Mouse (Mus musculus) CH12.LX (cell line): ENCODE measurements around the gene Fadd. TPM values are rescaled to one million over a fixed set of nuclear protein-coding genes. Genes with fewer than 3 reads are reported as not detected.

Experiments used
- DNase-seq: peaks from one replicate; pipeline ENCODE4 v3.0.0-alpha.2; 2013; ENCODE audit errors: extremely low read depth
- H3K27ac ChIP-seq: 2 replicates; pipeline ENCODE4 v1.5.1; 2012; ENCODE audit warnings: low read depth, mild to moderate bottlenecking, control low read depth, moderate library complexity; ENCODE audit not compliant: insufficient read depth
- H3K27me3 ChIP-seq: replicated peaks from 2 replicates; pipeline ENCODE3; 2012; ENCODE audit warnings: inconsistent platforms
- H3K36me3 ChIP-seq, 2 experiments: replicated peaks in 1 of 2; 2 replicates each; pipeline versions ENCODE3 to v1.6.1; 2012; ENCODE audit warnings: inconsistent platforms in 1 of 2, low read length in 1 of 2, mild to moderate bottlenecking in 1 of 2, mixed read lengths in 1 of 2, moderate library complexity in 1 of 2; ENCODE audit not compliant: control insufficient read depth in 1 of 2, insufficient read depth in 1 of 2
- H3K4me1 ChIP-seq, 2 experiments: 2 replicates each; pipeline ENCODE4 v1.6.1; 2012; ENCODE audit warnings: inconsistent platforms in 1 of 2, moderate library complexity in 1 of 2; ENCODE audit not compliant: insufficient read depth in 2 of 2, control insufficient read depth in 1 of 2
- H3K4me2 ChIP-seq: 2 replicates; pipeline ENCODE4 v1.6.1; 2012; ENCODE audit warnings: low read depth, mild to moderate bottlenecking, control low read depth; ENCODE audit not compliant: poor library complexity, insufficient read depth, severe bottlenecking
- H3K4me3 ChIP-seq, 3 experiments: fragments of 150-350 bp in 1 of 3; sonication (generic) in 1 of 3; replicated peaks in 1 of 3; 2 replicates each; pipeline versions ENCODE3 to v1.5.1; 2011 to 2012; ENCODE audit warnings: low read depth in 2 of 3, low read length in 2 of 3, mild to moderate bottlenecking in 2 of 3, moderate library complexity in 2 of 3, control low read depth in 1 of 3, improper control_type of control experiment in 1 of 3, inconsistent platforms in 1 of 3, mixed read lengths in 1 of 3; ENCODE audit not compliant: poor library complexity in 1 of 3
- H3K79me2 ChIP-seq: replicated peaks from 2 replicates; pipeline ENCODE4 v1.6.1; 2012; ENCODE audit warnings: mild to moderate bottlenecking, moderate library complexity; ENCODE audit not compliant: control insufficient read depth, poor library complexity, insufficient read depth, severe bottlenecking; ENCODE audit errors: extremely low read depth
- H3K9ac ChIP-seq: 2 replicates; pipeline ENCODE4 v1.6.1; 2012; ENCODE audit warnings: low read depth, mild to moderate bottlenecking, control low read depth, moderate library complexity; ENCODE audit not compliant: insufficient read depth
- H3K9me3 ChIP-seq: replicated peaks from 2 replicates; pipeline ENCODE3; 2012; ENCODE audit warnings: low read length, inconsistent platforms, mixed read lengths
- BHLHE40 ChIP-seq: IDR thresholded peaks from 2 replicates; pipeline ENCODE4 v1.6.1; 2011; ENCODE audit warnings: mild to moderate bottlenecking, low read depth, low read length, improper control_type of control experiment
- CHD2 ChIP-seq: IDR thresholded peaks from 2 replicates; pipeline ENCODE4 v1.6.1; 2011; ENCODE audit warnings: low read length, improper control_type of control experiment
- CTCF ChIP-seq, 2 experiments: IDR thresholded peaks in 1 of 2; conservative IDR thresholded peaks in 1 of 2; 2 replicates each; pipeline ENCODE4 v1.5.1; 2011 to 2012; ENCODE audit warnings: low read depth in 2 of 2, low read length in 2 of 2, improper control_type of control experiment in 1 of 2, inconsistent platforms in 1 of 2, mild to moderate bottlenecking in 1 of 2, moderate library complexity in 1 of 2
- ELF1 ChIP-seq: IDR thresholded peaks from 2 replicates; pipeline ENCODE4 v1.6.1; 2014; ENCODE audit warnings: low read depth, mild to moderate bottlenecking, inconsistent platforms, low read length, improper control_type of control experiment
- EP300 ChIP-seq: IDR thresholded peaks from 2 replicates; pipeline ENCODE4 v1.6.1; 2011; ENCODE audit warnings: low read length, improper control_type of control experiment
- GABPA ChIP-seq: IDR thresholded peaks from 2 replicates; pipeline ENCODE4 v1.6.1; 2012; ENCODE audit warnings: low read depth, low read length, improper control_type of control experiment, inconsistent platforms; ENCODE audit not compliant: insufficient replicate concordance
- IRF4 ChIP-seq: IDR thresholded peaks from 2 replicates; pipeline ENCODE4 v1.6.1; 2014; ENCODE audit warnings: low read depth, mild to moderate bottlenecking, inconsistent platforms, low read length, improper control_type of control experiment
- MAFK ChIP-seq: IDR thresholded peaks from 2 replicates; pipeline ENCODE4 v1.6.1; 2011; ENCODE audit warnings: low read length, improper control_type of control experiment; ENCODE audit not compliant: insufficient replicate concordance
- MAX ChIP-seq: IDR thresholded peaks from 2 replicates; pipeline ENCODE4 v1.6.1; 2011; ENCODE audit warnings: low read length, improper control_type of control experiment
- MEF2A ChIP-seq: IDR thresholded peaks from 2 replicates; pipeline ENCODE4 v1.6.1; 2014; ENCODE audit warnings: low read depth, mild to moderate bottlenecking, inconsistent platforms, low read length, improper control_type of control experiment, borderline replicate concordance
- MXI1 ChIP-seq: IDR thresholded peaks from 2 replicates; pipeline ENCODE4 v1.6.1; 2011; ENCODE audit warnings: mild to moderate bottlenecking, low read depth, low read length, improper control_type of control experiment
- NRF1 ChIP-seq: IDR thresholded peaks from 2 replicates; pipeline ENCODE4 v1.6.1; 2014; ENCODE audit warnings: low read depth, mild to moderate bottlenecking, inconsistent platforms, low read length, improper control_type of control experiment, moderate library complexity
- RAD21 ChIP-seq: IDR thresholded peaks from 2 replicates; pipeline ENCODE4 v1.6.1; 2011; ENCODE audit warnings: low read depth, mild to moderate bottlenecking, low read length, improper control_type of control experiment, moderate library complexity
- RCOR1 ChIP-seq: conservative IDR thresholded peaks from 2 replicates; pipeline ENCODE4 v1.6.1; 2012; ENCODE audit warnings: low read depth, mild to moderate bottlenecking, inconsistent platforms, low read length, improper control_type of control experiment
- SMC3 ChIP-seq: IDR thresholded peaks from 2 replicates; pipeline ENCODE4 v1.6.1; 2011; ENCODE audit warnings: low read depth, low read length, improper control_type of control experiment
- TBP ChIP-seq: conservative IDR thresholded peaks from 2 replicates; pipeline ENCODE4 v1.6.1; 2011; ENCODE audit warnings: low read depth, low read length, improper control_type of control experiment
- USF1 ChIP-seq: IDR thresholded peaks from 2 replicates; pipeline ENCODE4 v1.6.1; 2014; ENCODE audit warnings: low read depth, mild to moderate bottlenecking, inconsistent platforms, low read length, improper control_type of control experiment
- USF2 ChIP-seq: conservative IDR thresholded peaks from 2 replicates; pipeline ENCODE4 v1.6.1; 2011; ENCODE audit warnings: low read depth, low read length, improper control_type of control experiment
- ZC3H11A ChIP-seq: IDR thresholded peaks from 2 replicates; pipeline ENCODE4 v1.6.1; 2012; ENCODE audit warnings: low read depth, mild to moderate bottlenecking, inconsistent platforms, low read length, improper control_type of control experiment
- ZMIZ1 ChIP-seq: IDR thresholded peaks from 2 replicates; pipeline ENCODE4 v1.6.1; 2012; ENCODE audit warnings: low read depth, mild to moderate bottlenecking, inconsistent platforms, low read length, improper control_type of control experiment
- ZNF384 ChIP-seq: IDR thresholded peaks from 2 replicates; pipeline ENCODE4 v1.6.1; 2012; ENCODE audit warnings: low read depth, low read length, improper control_type of control experiment, inconsistent platforms
- dilution Hi-C: fragments of 300-500 bp; cut with MboI; formaldehyde crosslinking; loops from 2 replicates; pipeline ENCODE4 v1.14.3; 2020; ENCODE audit warnings: low sequenced_read_pairs; ENCODE audit not compliant: extremely low pct_unique_long_range_greater_than_20kb, extremely low pct_ligation_motif_present
- in situ Hi-C: fragments of 300-500 bp; cut with MboI; formaldehyde crosslinking; loops from 3 replicates; pipeline ENCODE4 v1.14.3; 2019; ENCODE audit warnings: low sequenced_read_pairs, low pct_ligation_motif_present, low pct_unique_long_range_greater_than_20kb, mixed read lengths
- polyA plus RNA-seq: library from polyadenylated mRNA; unstranded; fragments of >175 nt; gene quantifications from 2 replicates; pipeline ENCODE4 v1.2.1, GENCODE M21; 2012; ENCODE audit warnings: low read depth; ENCODE audit not compliant: insufficient read length
- total RNA-seq, 2 experiments: library from RNA; depleted of rRNA; stranded (reverse); fragments of 300-350 nt in 1 of 2; fragments of >200 nt in 1 of 2; gene quantifications; 2 replicates each; pipeline ENCODE4 v1.2.3; 2012 to 2014

The Fadd gene
- total and polyA plus RNA-seq, 3 experiments, result 2.9 to 7.0 (median 4.5) TPM

DNA sequence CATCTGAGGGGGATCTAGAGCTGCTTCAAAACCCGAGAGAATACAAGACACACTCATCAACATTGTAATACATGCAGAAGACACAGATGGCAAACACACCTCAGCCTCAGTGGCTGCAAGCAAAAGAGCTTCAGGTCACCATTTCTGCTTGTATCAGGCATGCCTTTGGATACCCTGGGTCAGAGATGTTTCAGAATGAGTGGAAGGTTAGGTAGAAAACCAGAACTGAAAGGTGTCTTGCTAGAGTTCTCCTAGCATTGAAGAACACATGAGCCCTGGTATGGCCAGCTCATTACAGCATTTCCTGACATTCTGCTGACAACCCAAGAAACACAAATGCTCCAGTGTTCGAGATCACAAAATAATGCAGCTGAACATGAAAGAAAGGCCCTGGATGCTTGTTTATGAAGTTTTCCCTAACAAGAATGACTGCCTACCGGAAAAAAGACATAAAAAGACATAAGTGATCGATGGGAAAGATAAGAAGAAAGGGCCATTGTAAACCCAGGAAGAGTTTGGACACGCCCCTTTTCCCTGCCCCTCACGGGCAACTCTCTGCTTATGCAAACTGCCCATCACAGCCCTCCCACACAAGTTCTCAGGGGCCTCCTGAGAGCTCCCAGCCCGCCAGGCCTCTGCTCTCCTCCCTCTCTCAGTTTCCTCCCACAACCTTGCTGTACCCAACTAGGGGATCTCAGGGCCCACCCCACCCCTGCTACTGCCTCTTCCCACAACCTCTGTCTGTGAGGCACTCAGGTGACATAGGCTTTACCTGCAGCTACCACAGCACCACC, 50.5 kb downstream of the Fadd start (continued):
- TF ChIP-seq MAX, result no peak; the same call in 1 of the 2 replicates
- TF ChIP-seq RCOR1, result no peak; the same call in 1 of the 2 replicates
- TF ChIP-seq USF2, result no peak
- no peak for TF ChIP-seq SMC3
- no peak; the same call in 1 of the 2 replicates for TF ChIP-seq TBP
- TF ChIP-seq USF1, result no peak
- TF ChIP-seq BHLHE40, result peak; percentile 64
- TF ChIP-seq NRF1, result no peak
- TF ChIP-seq CHD2, result peak; percentile 25; the same call in 1 of the 2 replicates
- peak; percentile 38 for TF ChIP-seq ELF1

DNA sequence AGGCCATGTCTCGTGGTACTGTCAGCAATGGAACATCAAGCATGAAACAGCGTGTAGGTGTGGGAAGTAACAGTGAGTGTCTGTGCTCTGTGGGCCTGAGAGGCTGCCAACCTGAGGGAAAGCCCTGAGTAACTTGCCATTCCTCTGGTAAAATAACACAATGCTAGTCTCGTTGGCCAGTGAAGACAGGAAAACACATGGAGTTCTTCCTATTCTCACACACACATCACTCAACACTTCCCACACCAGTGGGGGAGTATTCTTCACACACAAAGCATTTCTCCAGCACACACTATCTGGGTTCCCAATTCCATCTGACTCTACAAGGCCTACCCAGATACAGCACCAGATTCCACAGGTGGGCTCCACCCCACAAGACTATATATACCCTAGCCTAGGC, 52.4 kb downstream of the Fadd start:
- H3K27ac ChIP-seq, result no peak overlapping the region
- H3K4me2 ChIP-seq, result no peak overlapping the region
- H3K4me3 ChIP-seq, result no peak overlapping the region
- in situ Hi-C loops (no loop called here), dilution Hi-C loops (no loop called here)
- no peak for DNase-seq
- H3K27me3 ChIP-seq, result no peaks in the 10 kb centered on the region
- H3K4me1 ChIP-seq, result peaks cover 36 to 73% of the 10 kb centered on the region in 2 experiments
- H3K9me3 ChIP-seq, result no peaks in the 10 kb centered on the region
- TF ChIP-seq CTCF (conservative IDR thresholded peaks at IDR 0.05 in 1 of 2, IDR thresholded peaks at IDR 0.05 in 1 of 2; ENCODE audit: low read depth in 2 of 2, low read length in 2 of 2), result no peak
- no peak for TF ChIP-seq GABPA
- no peak for TF ChIP-seq MAFK
- no peak for TF ChIP-seq SMC3
- no peak for TF ChIP-seq ZNF384
- TF ChIP-seq ZC3H11A, result no peak
- no peak for TF ChIP-seq ELF1
- TF ChIP-seq IRF4, result no peak
- no peak for TF ChIP-seq MXI1
- TF ChIP-seq RAD21, result no peak
- TF ChIP-seq EP300, result no peak
- no peak for TF ChIP-seq MEF2A
- no peak for TF ChIP-seq ZMIZ1
- no peak for TF ChIP-seq USF2
- no peak for TF ChIP-seq BHLHE40
- no peak for TF ChIP-seq NRF1
- H3K79me2 ChIP-seq, result peaks cover 14% of the 10 kb centered on the region
- no peak overlapping the region for H3K9ac ChIP-seq
- peaks cover 2 to 16% of the 10 kb centered on the region in 2 experiments for H3K36me3 ChIP-seq
